Mouse (Mus musculus) liver, postnatal 0 days (tissue): Measurements from ENCODE around the gene Slc25a22. TPM values are rescaled to one million over a fixed set of nuclear protein-coding genes. Genes with fewer than 3 reads are reported as not detected.

Source experiments
- ATAC-seq: fragments of 200-750 bp; cut with Nextera tagmentation; 2 replicates; pipeline ENCODE4 v1.8.0; 2017; ENCODE audit warnings: mild to moderate bottlenecking, moderate library complexity
- DNase-seq: peaks from one replicate; pipeline ENCODE4 v3.0.0-alpha.2; 2016
- H3K27ac ChIP-seq: fragments of 300-500 bp; sonication (generic); 2 replicates; pipeline ENCODE4 v1.5.1; 2014; ENCODE audit warnings: antibody characterized with exemption, moderate library complexity, mild to moderate bottlenecking, low read depth
- H3K27me3 ChIP-seq: fragments of 300-500 bp; sonication (generic); 2 replicates; pipeline ENCODE4 v1.6.1; 2014; ENCODE audit warnings: low read length, control low read depth, mixed read lengths; ENCODE audit not compliant: insufficient read depth
- H3K36me3 ChIP-seq: fragments of 300-500 bp; sonication (generic); replicated peaks from 2 replicates; pipeline ENCODE4 v1.6.1; 2014; ENCODE audit warnings: mild to moderate bottlenecking, control low read depth, low read length, moderate library complexity, mixed read lengths; ENCODE audit not compliant: insufficient read depth
- H3K4me1 ChIP-seq: fragments of 300-500 bp; sonication (generic); 2 replicates; pipeline ENCODE4 v1.6.1; 2014; ENCODE audit warnings: antibody characterized with exemption, mild to moderate bottlenecking, control low read depth; ENCODE audit not compliant: insufficient read depth
- H3K4me2 ChIP-seq: fragments of 300-500 bp; sonication (generic); 2 replicates; pipeline ENCODE4 v1.6.1; 2014; ENCODE audit warnings: low read depth, mild to moderate bottlenecking, low read length, moderate library complexity, mixed read lengths
- H3K4me3 ChIP-seq: fragments of 300-500 bp; sonication (generic); 2 replicates; pipeline ENCODE4 v1.5.1; 2014; ENCODE audit warnings: low read depth, low read length
- H3K9ac ChIP-seq: fragments of 300-500 bp; sonication (generic); replicated peaks from 2 replicates; pipeline ENCODE4 v1.6.1; 2014; ENCODE audit warnings: mild to moderate bottlenecking, moderate library complexity
- H3K9me3 ChIP-seq: fragments of 300-500 bp; sonication (generic); 2 replicates; pipeline ENCODE4 v1.6.1; 2016; ENCODE audit warnings: mild to moderate bottlenecking, control low read depth, low read length, mixed read lengths
- CTCF ChIP-seq: sonication (generic); IDR thresholded peaks from 2 replicates; pipeline ENCODE4 v1.5.1; 2016; ENCODE audit warnings: antibody characterized with exemption, low read depth
- EP300 ChIP-seq: IDR thresholded peaks from 2 replicates; pipeline ENCODE4 v1.6.1; 2016; ENCODE audit warnings: antibody characterized with exemption, low read depth, mild to moderate bottlenecking
- WGBS: fragments of 180-500 bp; shearing (Covaris S2); extraction: QIAGEN DNeasy Blood & Tissue Kit; methylation state at CpG from one replicate; pipeline ENCODE4 v1.1.7; 2014; ENCODE audit not compliant: insufficient replicate concordance; 5-methylcytosine and 5-hydroxymethylcytosine counted together
- polyA plus RNA-seq: library from polyadenylated mRNA; unstranded; fragments of >200 nt; fragmentation: Nextera tagmentation; extraction: Ambion mirVana; gene quantifications from 2 replicates; pipeline ENCODE4 v1.2.1, GENCODE M21; 2015

The Slc25a22 gene
- polyA plus RNA-seq, 1 experiment from 2014 or later: 38.4 TPM

DNA sequence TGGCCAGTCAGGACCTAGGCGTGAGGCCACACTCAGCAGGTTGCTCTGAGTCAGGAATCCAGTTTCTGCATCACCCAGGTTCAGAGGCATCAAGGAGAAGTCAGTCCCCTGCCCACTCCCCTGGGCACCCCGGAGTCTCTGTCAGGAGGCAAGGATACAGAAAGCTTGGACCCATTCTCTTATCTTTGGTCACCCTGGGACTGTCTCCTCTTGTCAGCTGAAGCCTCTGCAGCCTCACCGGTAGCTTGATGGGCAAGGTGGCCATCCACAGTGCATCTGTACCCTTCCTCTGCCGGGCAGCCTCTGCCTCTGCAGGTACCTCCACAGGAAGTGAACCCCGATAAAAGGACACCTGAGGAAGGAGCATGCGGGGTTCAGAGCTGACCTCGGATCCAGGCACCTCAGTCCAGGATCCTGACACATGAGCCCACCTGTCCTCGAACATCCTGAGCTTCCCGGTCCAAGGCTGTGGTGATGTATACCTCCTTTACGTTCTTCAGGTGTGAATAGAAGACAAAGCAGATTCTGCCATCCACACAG is 1.5 kb upstream of the Slc25a22 start:
- no peaks in the 10 kb centered on the region for H3K27me3 ChIP-seq
- H3K36me3 ChIP-seq: peaks cover 26% of the 10 kb centered on the region
- peaks cover 54% of the 10 kb centered on the region for H3K4me1 ChIP-seq
- ATAC-seq: no peak
- no peak for TF ChIP-seq CTCF
- TF ChIP-seq EP300: no peak
- H3K9ac ChIP-seq: no peak overlapping the region
- WGBS: 90% methylated on average over 10 of the region's 10 CpGs
- no peak overlapping the region for H3K27ac ChIP-seq
- H3K4me2 ChIP-seq: no peak overlapping the region
- no peaks in the 10 kb centered on the region for H3K9me3 ChIP-seq
- H3K4me3 ChIP-seq: no peak overlapping the region
- no peak for DNase-seq

DNA sequence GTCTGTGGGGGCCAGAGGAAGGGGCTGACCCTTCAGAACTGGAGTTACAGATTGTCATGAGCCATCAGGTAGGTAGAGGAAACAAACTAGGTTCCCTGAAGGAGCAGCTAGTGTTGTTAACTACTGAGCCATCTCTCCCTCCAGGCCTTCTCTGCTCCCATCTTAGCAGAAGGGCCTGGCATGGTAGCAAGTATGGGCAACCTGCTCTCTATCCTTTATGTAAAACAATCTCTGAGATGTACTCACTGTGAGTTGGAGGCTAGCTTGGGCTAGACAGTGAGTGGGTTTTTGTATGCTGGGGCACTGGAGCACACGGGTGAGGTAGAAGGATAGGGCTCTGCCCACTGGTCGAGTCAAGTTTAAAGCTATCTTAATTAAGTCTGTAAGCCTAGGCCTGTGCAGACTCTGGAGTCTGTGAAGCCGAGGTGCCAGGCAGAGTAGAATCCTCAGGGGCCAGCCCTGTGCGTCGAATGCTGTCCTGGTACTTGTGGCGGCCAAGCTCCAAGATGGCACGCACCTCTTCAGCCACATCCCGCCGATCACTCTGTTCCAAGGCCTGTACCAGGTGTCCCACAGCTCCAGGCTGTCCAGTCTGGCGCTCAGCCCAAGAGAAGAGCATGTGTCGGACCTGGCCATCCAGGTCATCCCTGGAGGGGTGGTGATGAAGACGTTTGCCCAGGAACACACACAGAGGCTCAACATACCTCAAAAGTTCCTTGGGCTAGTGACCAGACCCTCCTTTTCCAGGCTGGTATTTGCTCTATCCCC is 693 bp upstream of the Slc25a22 start:
- Histone ChIP-seq H3K9ac (no peak overlapping the region; the same call in 1 of the 2 replicates), H3K27ac (no peak overlapping the region), H3K4me1 (peaks cover 56% of the 10 kb centered on the region), H3K4me2 (no peak overlapping the region), H3K36me3 (peaks cover 32% of the 10 kb centered on the region), H3K9me3 (no peaks in the 10 kb centered on the region), H3K27me3 (no peaks in the 10 kb centered on the region), H3K4me3 (no peak overlapping the region)
- WGBS: 90% methylated on average over 12 of the region's 12 CpGs
- no peak for DNase-seq
- ATAC-seq: no peak
- TF ChIP-seq CTCF (no peak), EP300 (no peak)

DNA sequence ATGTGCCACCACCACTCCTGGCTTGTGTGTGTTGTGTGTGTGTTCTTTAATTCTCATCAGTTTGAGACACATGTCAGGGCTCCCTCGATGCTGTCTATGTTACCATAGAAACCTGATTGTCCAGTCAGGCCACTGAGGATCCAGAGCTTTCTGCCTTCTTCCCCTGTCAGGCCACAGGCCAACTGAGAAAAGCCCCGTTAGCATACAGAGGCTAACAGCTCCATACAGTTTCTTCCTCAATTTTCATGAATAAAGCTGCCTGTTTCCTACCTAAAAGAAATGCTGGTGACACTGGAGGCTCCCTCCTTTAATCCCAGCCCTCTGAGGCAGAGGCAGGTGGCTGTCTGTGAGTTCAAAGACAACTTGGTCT is 1.2 kb downstream of the Slc25a22 start:
- 39% methylated on average over 2 of the region's 2 CpGs for WGBS
- H3K9ac ChIP-seq: peak overlapping the region; percentile 78; the same call in 1 of the 2 replicates
- H3K27ac ChIP-seq: peak overlapping the region; percentile 86
- peak overlapping the region; percentile 93 for H3K4me2 ChIP-seq
- H3K4me1 ChIP-seq: peaks cover 48% of the 10 kb centered on the region
- no peak for DNase-seq
- no peak for ATAC-seq
- peak overlapping the region; percentile 82 for H3K4me3 ChIP-seq
- no peaks in the 10 kb centered on the region for H3K9me3 ChIP-seq
- H3K27me3 ChIP-seq: no peaks in the 10 kb centered on the region
- peaks cover 44% of the 10 kb centered on the region for H3K36me3 ChIP-seq
- TF ChIP-seq EP300 (no peak), CTCF (no peak)

DNA sequence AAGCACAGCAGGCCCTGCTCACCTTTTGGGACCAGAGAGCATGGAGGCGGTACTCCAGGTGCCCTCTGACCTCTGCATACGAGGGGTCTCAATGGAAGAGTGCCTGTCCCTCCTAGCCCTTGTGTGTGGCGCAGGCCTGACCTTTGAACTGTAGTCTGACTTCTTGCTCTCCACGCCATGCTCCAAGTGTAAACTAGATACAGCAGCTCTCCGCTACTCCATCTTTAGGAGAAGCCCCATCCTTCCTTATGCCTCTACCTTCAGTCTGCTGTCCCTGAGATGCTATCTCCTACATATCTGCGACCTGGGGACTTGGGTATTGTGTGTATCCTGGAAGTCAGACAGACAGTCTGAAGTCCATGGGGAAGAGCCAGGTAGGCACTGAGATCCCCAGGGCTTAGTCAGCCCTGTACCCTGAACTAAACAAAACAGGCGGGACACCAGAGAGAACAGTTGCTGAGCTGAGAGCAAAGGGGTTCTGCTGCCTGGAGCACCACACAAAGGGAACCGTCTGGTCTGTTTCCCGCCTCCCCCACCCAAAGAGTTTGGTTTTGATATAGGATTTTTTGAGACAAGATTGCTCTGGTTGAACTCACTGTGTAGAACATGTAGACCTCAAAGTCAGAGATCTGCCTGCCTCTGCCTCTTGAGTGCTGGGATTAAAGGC is 1.7 kb downstream of the Slc25a22 start:
- ATAC-seq (no peak), DNase-seq (peak; percentile 22)
- Histone ChIP-seq H3K27ac (peak overlapping the region; percentile 86), H3K4me1 (peaks cover 47% of the 10 kb centered on the region), H3K4me2 (peak overlapping the region; percentile 93), H3K36me3 (peaks cover 44% of the 10 kb centered on the region), H3K4me3 (peak overlapping the region; percentile 82; the same call in 1 of the 2 replicates), H3K27me3 (no peaks in the 10 kb centered on the region), H3K9me3 (no peaks in the 10 kb centered on the region), H3K9ac (peak overlapping the region; percentile 62)
- no peak for TF ChIP-seq EP300
- TF ChIP-seq CTCF: no peak
- 67% methylated on average over 9 of the region's 9 CpGs for WGBS

DNA sequence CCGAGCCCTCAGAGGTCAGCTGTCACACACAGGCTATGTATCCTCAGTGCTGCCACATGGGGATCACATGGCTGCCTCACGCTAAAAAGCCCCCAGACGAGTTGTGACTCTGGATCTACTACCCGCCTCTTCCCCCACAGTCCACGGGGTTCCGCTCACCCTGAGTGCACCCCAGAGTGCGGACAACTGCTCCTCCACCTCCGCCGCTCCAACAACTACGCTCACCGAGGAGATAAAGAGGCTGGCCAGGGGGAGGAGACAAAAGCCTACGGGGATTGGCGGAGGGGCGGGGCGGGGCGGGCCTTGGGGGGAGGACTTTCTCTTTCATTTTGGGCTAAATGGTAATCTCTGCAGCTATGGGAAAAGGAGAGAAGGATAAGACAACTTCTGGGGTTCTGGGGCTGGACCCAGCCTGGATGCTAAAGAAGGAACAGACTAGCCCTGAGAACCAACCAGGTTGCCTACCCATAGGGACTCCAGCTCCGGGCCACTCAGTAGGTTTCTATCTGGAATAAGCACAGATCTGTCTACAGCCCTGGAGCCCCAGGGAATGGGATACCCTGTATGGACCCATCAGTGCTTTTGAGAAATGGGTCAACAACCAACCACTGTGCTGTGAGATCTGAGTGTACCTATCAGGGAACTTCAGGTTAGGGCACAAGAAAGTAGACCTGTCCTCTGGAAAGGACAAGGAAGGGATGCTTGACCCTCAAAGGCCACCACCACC is 2.4 kb downstream of the Slc25a22 start:
- peak overlapping the region; percentile 57 for H3K4me3 ChIP-seq
- peak overlapping the region; percentile 62 for H3K9ac ChIP-seq
- DNase-seq: peak; percentile 88
- 2% methylated on average over 17 of the region's 17 CpGs for WGBS
- H3K4me1 ChIP-seq: peaks cover 40% of the 10 kb centered on the region
- no peaks in the 10 kb centered on the region for H3K27me3 ChIP-seq
- H3K9me3 ChIP-seq: no peaks in the 10 kb centered on the region
- peak; percentile 56 for ATAC-seq
- peak overlapping the region; percentile 93 for H3K4me2 ChIP-seq
- no peak for TF ChIP-seq EP300
- peak; percentile 6; the same call in 1 of the 2 replicates for TF ChIP-seq CTCF
- peak overlapping the region; percentile 86 for H3K27ac ChIP-seq
- H3K36me3 ChIP-seq: peaks cover 46% of the 10 kb centered on the region
